Mouse (Mus musculus): ENCODE measurements around the gene Gtpbp4. TPM values are rescaled to one million over a fixed set of nuclear protein-coding genes. Genes with fewer than 3 reads are reported as not detected.
"Not testable (repeated sequence)": the region's sequence is repeated elsewhere in the genome, so short reads cannot be mapped to it uniquely, and the experiment has no call there.

The Gtpbp4 gene
- total RNA-seq, 2 experiments from 2014 or later = 35.9 to 38.1 TPM

DNA sequence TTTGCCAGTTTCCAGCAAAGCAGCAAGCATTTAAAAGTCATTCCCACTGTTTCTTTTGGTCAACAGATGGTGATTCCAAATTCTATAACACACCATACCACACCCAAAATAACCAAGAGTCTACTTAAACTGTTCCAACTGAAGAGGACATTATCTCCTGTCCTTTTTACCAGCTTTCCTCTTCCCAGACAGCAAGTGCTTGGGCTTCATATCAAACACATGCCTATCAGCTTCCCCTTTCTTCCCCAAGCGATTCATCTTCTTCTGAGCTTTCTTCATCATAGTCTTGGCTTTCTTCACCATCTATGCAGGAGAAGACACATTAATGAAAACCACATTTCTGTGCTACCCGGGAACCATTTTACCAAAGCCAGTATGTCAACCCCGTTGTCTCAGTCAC is 22.9 kb downstream of the Gtpbp4 start:
- no peak for DNase-seq

DNA sequence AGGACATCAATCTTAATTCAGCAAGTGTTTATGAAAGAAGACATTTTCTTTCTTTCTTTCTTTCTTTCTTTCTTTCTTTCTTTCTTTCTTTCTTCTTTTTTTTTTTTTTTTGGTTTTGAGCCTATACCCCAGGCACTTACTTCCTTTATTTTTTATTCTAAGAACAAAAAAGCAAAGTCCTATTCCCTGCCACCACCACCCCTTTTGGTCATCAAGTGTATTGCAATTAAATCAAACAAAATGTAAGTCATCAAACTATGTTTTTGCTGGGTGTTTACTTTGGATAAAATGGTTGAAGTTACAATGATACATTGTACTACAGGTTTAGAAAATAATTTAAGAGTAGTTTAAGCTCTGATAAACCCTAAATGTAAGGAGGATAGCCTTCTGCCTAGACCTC is 23.5 kb downstream of the Gtpbp4 start:
- no peak for DNase-seq

DNA sequence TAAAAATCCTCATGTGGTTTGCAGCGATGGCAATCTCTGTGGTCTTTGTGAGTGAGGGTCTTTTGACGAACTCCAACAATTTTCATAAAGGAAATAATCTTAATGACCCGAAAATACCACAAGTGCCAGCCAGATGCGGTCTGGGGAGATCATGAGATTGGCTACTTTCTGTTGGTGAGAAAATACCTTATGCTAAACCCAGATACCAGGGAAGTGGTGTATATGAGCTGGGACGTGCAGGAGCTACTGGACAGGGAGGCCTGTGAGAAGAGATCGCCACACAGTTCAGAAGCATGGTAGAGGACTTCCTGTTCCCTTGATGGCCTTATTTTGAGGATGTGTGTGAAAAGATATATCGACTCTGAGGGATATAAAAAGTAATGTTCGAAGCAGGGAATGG is 28.1 kb downstream of the Gtpbp4 start:
- no peak for DNase-seq

DNA sequence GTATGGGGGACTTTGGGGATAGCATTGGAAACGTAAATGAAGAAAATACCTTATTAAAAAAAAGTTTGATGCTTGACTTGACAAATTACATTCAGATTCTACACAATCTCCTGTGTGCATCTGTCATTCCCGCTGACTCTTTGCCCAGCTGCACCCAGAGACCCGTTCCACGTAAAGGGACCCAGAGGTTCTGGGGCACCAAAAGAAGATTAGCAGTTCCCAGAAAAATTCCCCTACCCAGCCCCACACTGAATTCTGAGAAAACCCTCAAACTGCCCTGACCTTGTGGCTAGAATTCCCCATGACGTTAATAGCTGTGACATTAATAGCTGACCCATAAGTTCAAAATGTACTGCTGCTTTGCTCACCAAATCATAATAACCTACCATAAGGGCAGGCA is 30.7 kb downstream of the Gtpbp4 start:
- DNase-seq = no peak

DNA sequence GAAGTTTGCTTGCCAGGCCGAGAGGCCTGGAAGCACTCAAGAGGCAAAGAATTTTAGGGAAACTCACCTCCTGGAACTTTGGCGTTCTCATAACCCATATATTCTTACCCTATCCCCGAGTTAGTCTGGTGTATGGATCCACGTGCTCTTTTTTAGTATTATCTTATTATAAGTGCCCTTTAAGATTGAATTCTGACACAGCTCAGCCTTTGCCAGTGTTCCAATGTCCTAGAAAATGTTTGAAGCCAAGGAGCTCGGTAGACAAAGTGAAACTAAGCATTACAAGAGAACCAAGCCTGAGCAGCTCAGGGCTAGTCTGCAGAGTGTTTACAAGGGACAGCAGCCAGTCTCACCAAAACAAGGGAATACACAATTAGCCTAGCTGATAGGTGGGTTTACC is 33.6 kb downstream of the Gtpbp4 start:
- DNase-seq = not testable (repeated sequence)

DNA sequence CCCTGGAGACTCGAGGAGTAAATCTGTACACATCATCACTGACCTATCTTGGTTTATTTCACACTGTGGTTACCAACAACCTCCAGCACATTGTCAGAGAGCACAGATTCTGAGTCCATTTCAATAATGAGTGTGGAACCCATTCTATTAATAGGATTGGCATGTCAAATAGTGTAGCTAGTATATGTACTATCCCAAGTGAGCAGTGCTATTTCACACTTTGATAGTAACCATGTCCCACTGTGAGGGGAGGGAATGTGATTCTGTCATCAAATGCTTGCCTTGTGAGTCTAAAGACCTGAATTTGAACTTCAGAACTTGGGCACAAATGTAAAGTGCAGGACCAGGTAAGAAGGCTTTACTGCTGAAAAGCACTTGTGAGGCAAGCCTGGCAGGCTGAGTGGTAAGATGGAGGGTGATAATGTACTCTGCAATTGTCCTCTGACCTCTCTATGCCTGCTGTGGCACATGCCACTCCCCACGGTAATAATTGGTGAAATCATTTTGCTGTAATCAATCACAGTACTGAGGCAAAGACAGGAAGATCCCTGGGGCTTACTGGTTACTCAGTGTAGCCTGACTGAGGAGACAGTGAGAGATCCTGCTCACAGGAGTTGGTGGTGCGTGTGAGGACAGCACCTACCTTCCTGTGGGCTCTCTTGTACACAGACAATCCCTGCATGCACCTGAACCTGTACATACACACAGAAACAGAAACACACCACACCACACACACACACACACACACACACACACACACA is 34.6 kb downstream of the Gtpbp4 start:
- DNase-seq = not testable (repeated sequence)

DNA sequence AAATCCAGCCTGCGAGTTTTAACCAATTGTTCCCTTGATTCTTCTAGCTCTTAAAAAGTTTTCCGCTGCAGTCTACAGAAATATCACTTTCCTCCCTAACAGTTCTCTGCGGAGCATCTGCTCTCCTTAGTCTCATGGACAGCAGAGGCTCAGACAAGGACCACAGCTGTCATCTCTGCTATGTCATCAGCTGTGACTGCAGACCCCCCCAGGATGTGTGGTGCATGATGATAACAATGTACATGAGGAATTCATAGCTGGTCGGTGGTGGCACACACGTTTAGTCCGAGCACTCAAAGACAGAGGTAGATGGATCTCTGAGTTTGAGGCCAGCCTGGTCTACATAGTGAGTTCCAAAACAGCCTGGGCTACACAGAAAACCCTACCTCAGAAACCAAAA is 36.3 kb downstream of the Gtpbp4 start:
- not testable (repeated sequence) for DNase-seq

DNA sequence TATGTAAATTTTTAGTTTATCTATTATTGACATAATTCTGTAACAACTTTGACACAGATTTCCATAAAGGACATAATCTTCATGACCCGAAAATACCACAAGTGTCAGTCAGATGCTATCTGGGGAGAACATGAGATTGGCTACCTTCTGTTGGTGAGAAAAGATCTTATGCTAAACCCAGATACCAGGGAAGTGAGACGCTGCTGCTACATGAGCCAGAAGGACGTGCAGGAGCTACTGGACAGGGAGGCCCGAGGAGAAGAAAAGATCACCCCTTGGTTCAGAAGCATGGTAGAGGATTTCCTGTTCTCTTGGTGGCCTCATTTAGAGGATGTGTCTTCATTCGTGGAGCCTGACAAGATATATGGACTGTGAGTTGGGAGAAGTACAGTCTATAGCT is 36.8 kb downstream of the Gtpbp4 start:
- not testable (repeated sequence) for DNase-seq

DNA sequence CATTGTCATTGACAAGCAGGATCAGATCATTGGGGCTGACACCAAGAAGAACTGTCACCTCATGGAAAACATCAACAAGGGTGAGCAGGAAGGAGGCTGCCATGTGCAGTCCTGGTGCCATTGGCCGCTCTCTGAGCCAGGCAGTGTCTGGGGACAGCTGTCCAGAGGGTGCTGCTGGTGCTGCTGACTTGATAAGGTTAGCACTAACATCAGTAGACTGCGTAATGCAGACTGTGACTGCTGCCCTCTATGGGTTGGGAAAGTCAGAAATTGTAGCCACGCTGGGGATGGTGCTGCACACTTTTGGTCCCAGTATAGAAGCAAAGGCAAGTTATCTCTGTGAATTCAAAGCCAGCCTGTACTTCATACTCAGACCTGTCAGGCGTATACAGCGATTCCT is 39.0 kb downstream of the Gtpbp4 start:
- not testable (repeated sequence) for DNase-seq

DNA sequence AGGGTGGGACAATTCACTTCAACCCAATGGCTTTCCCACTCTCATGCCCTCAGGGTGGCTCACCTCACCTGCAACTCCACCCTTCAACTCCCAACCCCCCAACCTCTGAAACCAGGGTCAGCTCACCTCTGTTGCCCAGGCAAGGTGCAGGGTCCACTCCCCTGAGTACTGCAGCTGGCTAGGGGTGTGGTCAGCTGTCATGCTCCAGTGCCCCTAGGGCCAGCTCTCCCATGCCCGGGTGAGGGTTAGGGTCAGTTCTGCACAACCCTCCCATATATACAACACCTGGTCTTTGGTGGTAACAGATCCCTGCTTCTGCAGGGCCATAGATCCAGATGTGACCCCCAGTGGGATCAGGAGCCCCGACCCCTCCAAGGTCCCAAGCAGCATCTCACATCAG is 40.8 kb downstream of the Gtpbp4 start:
- DNase-seq = not testable (repeated sequence)

DNA sequence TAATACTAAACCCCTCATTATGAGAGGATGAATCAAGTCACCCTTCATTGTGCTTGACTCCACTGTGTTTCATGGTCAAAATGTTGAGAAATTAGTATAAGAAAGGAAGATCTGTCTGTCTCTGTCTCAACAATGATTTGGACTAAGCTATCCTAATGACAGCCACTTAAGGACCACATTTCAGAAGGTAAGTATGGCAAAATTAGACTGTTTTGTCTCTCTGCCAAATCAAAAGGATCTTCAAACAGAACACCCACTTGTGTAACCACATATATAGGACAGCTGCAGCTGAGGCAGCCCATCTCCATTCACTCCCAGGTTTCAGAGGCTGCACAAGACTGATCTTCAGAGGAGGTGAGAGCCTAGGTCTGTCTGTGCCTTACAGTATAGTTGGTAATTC is 43.3 kb downstream of the Gtpbp4 start, which contains the start of gene Idi2:
Gene Idi2, plus strand, starts transcription at position 301 of the 400 bp plus-strand sequence.
- DNase-seq = not testable (repeated sequence)

DNA sequence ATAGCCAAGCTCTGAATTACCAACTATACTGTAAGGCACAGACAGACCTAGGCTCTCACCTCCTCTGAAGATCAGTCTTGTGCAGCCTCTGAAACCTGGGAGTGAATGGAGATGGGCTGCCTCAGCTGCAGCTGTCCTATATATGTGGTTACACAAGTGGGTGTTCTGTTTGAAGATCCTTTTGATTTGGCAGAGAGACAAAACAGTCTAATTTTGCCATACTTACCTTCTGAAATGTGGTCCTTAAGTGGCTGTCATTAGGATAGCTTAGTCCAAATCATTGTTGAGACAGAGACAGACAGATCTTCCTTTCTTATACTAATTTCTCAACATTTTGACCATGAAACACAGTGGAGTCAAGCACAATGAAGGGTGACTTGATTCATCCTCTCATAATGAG is 47.8 kb downstream of the Gtpbp4 start, which contains the start of gene Gm9745:
Gene Gm9745, minus strand, starts transcription at position 101 of the 400 bp plus-strand sequence.
- not testable (repeated sequence) for DNase-seq

DNA sequence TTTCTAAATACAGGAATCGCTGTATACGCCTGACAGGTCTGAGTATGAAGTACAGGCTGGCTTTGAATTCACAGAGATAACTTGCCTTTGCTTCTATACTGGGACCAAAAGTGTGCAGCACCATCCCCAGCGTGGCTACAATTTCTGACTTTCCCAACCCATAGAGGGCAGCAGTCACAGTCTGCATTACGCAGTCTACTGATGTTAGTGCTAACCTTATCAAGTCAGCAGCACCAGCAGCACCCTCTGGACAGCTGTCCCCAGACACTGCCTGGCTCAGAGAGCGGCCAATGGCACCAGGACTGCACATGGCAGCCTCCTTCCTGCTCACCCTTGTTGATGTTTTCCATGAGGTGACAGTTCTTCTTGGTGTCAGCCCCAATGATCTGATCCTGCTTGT is 52.1 kb downstream of the Gtpbp4 start:
- DNase-seq = not testable (repeated sequence)

DNA sequence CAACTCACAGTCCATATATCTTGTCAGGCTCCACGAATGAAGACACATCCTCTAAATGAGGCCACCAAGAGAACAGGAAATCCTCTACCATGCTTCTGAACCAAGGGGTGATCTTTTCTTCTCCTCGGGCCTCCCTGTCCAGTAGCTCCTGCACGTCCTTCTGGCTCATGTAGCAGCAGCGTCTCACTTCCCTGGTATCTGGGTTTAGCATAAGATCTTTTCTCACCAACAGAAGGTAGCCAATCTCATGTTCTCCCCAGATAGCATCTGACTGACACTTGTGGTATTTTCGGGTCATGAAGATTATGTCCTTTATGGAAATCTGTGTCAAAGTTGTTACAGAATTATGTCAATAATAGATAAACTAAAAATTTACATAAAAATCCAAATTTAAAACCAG is 54.2 kb downstream of the Gtpbp4 start:
- not testable (repeated sequence) for DNase-seq

DNA sequence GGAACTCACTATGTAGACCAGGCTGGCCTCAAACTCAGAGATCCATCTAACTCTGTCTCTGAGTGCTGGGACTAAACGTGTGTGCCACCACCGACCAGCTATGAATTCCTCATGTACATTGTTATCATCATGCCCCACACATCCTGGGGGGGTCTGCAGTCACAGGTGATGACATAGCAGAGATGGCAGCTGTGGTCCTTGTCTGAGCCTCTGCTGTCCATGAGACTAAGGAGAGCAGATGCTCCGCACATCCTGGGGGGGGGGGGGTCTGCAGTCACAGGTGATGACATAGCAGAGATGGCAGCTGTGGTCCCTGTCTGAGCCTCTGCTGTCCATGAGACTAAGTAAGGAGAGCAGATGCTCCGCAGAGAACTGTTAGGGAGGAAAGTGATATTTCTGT is 54.8 kb downstream of the Gtpbp4 start:
- DNase-seq = not testable (repeated sequence)

DNA sequence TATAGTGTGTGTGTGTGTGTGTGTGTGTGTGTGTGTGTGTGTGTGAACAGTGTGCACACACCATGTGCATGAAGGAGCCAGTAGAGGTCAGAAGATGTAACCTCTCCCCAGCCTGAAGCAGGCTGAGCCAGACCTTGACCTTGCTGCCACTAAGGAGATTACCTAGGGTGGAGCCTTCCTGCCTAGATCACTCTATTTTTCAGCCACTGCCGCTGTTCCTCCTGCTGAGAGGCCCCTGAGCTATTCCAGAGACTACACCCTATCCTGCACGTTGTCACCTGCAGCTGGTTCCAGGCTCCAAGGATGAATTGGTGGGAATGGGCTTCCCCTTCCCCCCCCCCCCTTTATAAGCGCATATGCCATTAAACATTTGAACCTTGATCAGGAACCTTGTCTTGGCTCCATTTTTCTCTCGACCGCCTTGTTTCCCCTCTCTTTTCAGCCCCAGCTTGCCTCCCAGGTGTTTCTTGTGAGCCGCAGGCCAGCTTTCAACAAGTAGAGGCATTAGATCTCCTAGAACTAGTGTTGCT is 58.2 kb downstream of the Gtpbp4 start:
- not testable (repeated sequence) for DNase-seq

DNA sequence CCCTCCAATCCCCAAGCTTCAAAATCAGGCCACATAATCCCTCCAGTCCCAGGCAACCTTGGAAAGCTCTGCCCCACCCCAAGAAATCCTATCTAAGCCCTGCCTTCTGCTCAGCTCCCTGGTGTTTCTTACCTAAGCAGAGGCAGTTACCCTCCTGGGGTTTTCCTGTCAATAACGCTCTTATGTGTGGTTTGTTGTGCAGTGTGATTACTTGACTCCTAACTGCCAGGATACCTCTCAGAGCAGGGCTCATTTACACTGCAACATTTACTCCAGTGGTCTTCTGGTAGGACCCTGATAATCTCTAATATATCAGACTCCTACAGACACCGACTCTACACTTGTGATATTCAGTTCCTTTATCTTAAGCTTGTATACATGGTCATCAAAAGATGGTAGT is 62.4 kb downstream of the Gtpbp4 start:
- DNase-seq = no peak

Small RNA genes lying within 50 kb of the gene (microRNA-seq; reads per million reads assigned to microRNA genes)
- 0 reads per million in 2 experiments for gene Gm22750 (ENCODE audit: borderline replicate concordance in 2 of 2)

Other genes starting within 250 kb of the Gtpbp4 start
- gene Wdr37, start 124.2 kb downstream of the Gtpbp4 start, total RNA-seq (2021) = 10 to 100 TPM; 24.7 to 33.0 TPM
- gene Idi1, start 110.6 kb downstream of the Gtpbp4 start, total RNA-seq (2021) = 1 to 10 TPM; 4.5 to 5.3 TPM
- not detected for gene Gm9745, start 47.9 kb downstream of the Gtpbp4 start, total RNA-seq (2021)
- gene Idi2, start 43.2 kb downstream of the Gtpbp4 start, total RNA-seq (2021) = not detected
- gene Larp4b, start 97.8 kb upstream of the Gtpbp4 start, total RNA-seq (2021) = 10 to 100 TPM; 66.1 to 69.8 TPM